8 mouse cellular contexts compared by ENCODE assay signal in the genomic region with DNA sequence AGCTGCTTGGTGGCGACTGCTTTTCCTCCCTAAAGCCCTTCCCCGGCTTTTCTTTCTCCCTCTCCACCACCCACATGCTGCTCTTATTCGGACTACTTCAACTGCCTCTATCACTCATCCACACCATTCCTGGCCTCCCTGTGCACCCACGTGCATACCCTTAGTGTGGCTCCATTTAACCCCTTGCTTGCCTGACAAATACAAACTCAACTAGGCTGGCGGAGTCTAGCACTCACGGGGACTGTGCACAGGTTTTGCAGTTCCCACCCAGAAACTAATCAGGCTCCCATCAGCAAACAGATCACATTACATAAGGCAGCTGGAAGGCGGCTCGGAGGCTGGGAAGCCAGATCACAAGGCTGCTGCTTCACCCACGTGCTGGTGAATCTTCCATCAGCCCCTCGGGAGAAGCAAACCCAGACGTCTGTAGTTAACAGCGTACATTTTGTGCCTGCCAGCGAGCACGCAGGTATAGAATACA.
DNase-seq lines count a peak whose midpoint lies in the region; ATAC-seq and TF ChIP-seq lines count a peak whose summit lies in the region.

No protein-coding gene starts in this region.

- H3K4me2 ChIP-seq in forebrain, embryonic 14.5 days (ENCODE audit: low read length) = peak overlapping the region; percentile 47
- H3K4me2 ChIP-seq in midbrain, embryonic 14.5 days (ENCODE audit: low read length) = peak overlapping the region; percentile 51

- peak; percentile 6 for DNase-seq in gastrocnemius, adult 18-20 months (ENCODE audit: low spot score)
- no peak for DNase-seq in gastrocnemius, postnatal 10 days
- peak; percentile 49 for DNase-seq in forebrain, embryonic 14.5 days (ENCODE audit: low spot score)
- peak; percentile 60 to 76 for DNase-seq in layer of hippocampus, adult 2 months (ENCODE audit: low spot score in 2 of 2)
- peak; percentile 53 for DNase-seq in midbrain, embryonic 14.5 days
- DNase-seq in yolk sac, embryonic 10.5 days (ENCODE audit: low spot score) = peak; percentile 2
- no peak for DNase-seq in c-Kit-positive CD71-positive TER-119-positive erythroid progenitor cells, embryonic 14.5 days (ENCODE audit: low spot score)

- WGBS in forebrain, embryonic 14.5 days = 30% methylated on average over 14 of the region's 14 CpGs
- WGBS in midbrain, embryonic 14.5 days = 24% methylated on average over 14 of the region's 14 CpGs

- peak; percentile 50; the same call in 1 of the 2 replicates for ATAC-seq in cerebellum, adult (ENCODE audit: insufficient number of reproducible peaks, low FRiP score, low TSS enrichment)
- peak; percentile 59 for ATAC-seq in forebrain, embryonic 14.5 days
- ATAC-seq in midbrain, embryonic 14.5 days (ENCODE audit: low FRiP score, low TSS enrichment) = peak; percentile 61

- no peaks in the 10 kb centered on the region for H3K36me3 ChIP-seq in forebrain, embryonic 14.5 days (ENCODE audit: control insufficient read depth, insufficient read depth, low read length)
- H3K36me3 ChIP-seq in midbrain, embryonic 14.5 days (ENCODE audit: control insufficient read depth, insufficient read depth, low read length) = no peaks in the 10 kb centered on the region

- peak overlapping the region; percentile 21 for H3K4me3 ChIP-seq in forebrain, embryonic 14.5 days (ENCODE audit: low read depth, low read length)
- no peak overlapping the region; the same call in 1 of the 2 replicates for H3K4me3 ChIP-seq in layer of hippocampus, adult 2 months
- peak overlapping the region; percentile 22 for H3K4me3 ChIP-seq in midbrain, embryonic 14.5 days (replicated peaks; ENCODE audit: low read depth, low read length)

- no peaks in the 10 kb centered on the region for H3K9me3 ChIP-seq in forebrain, embryonic 14.5 days (replicated peaks; ENCODE audit: control insufficient read depth, low read length)
- H3K9me3 ChIP-seq in midbrain, embryonic 14.5 days (ENCODE audit: control insufficient read depth, low read length) = no peaks in the 10 kb centered on the region

- no peaks in the 10 kb centered on the region for H3K4me1 ChIP-seq in forebrain, embryonic 14.5 days (ENCODE audit: control insufficient read depth, insufficient read depth, low read length)
- no peaks in the 10 kb centered on the region; the same call in 1 of the 2 replicates for H3K4me1 ChIP-seq in midbrain, embryonic 14.5 days (ENCODE audit: control insufficient read depth, insufficient read depth, low read length)

- no peak overlapping the region for H3K27ac ChIP-seq in forebrain, embryonic 14.5 days (ENCODE audit: low read depth, low read length)
- peak overlapping the region; percentile 86 for H3K27ac ChIP-seq in layer of hippocampus, adult 2 months
- H3K27ac ChIP-seq in midbrain, embryonic 14.5 days (replicated peaks; ENCODE audit: low read depth, low read length) = peak overlapping the region; percentile 77

- TF ChIP-seq CTCF in layer of hippocampus, adult 2 months (conservative IDR thresholded peaks at IDR 0.05) = no peak

- H3K9ac ChIP-seq in forebrain, embryonic 14.5 days (ENCODE audit: low read length) = no peak overlapping the region; the same call in 1 of the 2 replicates
- H3K9ac ChIP-seq in midbrain, embryonic 14.5 days (replicated peaks; ENCODE audit: low read length) = no peak overlapping the region

- no peaks in the 10 kb centered on the region for H3K27me3 ChIP-seq in forebrain, embryonic 14.5 days (replicated peaks; ENCODE audit: control insufficient read depth, insufficient read depth, low read length)
- no peaks in the 10 kb centered on the region for H3K27me3 ChIP-seq in midbrain, embryonic 14.5 days (ENCODE audit: control insufficient read depth, insufficient read depth, low read length)

Comparison
In these comparisons a context has a peak if more than half of its experiments do, and no peak if none do; other contexts are left out.
1. DNase-seq: peak in gastrocnemius, adult 18-20 months (single experiment), forebrain, embryonic 14.5 days (single experiment), layer of hippocampus, adult 2 months (2 of 2), midbrain, embryonic 14.5 days (single experiment) and yolk sac, embryonic 10.5 days (single experiment); none in gastrocnemius, postnatal 10 days (single experiment) and c-Kit-positive CD71-positive TER-119-positive erythroid progenitor cells, embryonic 14.5 days (single experiment).
2. Peak in every context shown above with its lines, with median percentiles within 50 percentile points of each other: ATAC-seq.